Mouse (Mus musculus) urinary bladder, postnatal 25 days (tissue): ENCODE measurements around the gene Prkar2a.

Experiments
- DNase-seq: peaks from one replicate; pipeline ENCODE4 v3.0.0; 2022; ENCODE audit warnings: low spot score

Prkar2a gene

GRCm38 (mm10) chr9:108796351-108796981, 107.4 kb downstream of the Prkar2a start:
- peak; percentile 29 for DNase-seq

- DNase-seq: no peak
These were observed 108.4 kb downstream of the Prkar2a start for GRCm38 (mm10) chr9:108797477-108797876.

GRCm38 (mm10) chr9:108798508-108799075, 109.5 kb downstream of the Prkar2a start:
- DNase-seq: no peak

- DNase-seq: no peak
These were observed 110.5 kb downstream of the Prkar2a start for GRCm38 (mm10) chr9:108799564-108799963.
